In the genomic region with DNA sequence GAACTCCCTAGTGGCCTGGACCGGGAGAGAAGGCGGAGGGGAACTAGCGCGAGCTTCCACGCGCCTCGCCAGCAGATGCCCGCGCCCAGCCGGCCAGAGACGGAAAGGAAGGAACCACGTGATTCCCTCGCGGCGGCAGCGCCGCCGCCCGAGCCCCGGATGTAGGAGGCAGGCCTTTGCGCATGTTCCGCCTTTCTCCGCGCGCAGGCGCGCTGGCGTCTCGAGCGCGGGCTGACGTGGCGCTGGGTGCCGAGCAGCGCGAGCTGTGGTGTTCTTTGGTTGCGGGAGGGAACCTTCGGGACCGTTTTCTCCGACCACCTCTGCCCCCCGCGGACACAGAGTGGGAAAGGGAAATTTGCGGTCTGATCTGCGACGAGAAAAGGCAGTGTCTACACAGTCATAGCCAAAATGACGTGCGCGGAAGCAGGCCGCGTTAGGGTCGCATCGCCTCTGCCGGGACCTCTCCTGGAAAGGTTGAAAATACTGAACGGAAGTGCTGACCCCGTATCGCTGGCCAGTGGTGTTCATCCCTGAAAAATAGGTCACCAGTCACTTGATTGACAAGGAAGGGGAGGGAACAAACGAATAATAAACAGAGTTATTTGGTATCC, we compare ENCODE assay signal across 8 mouse cellular contexts. TPM values are rescaled to one million over a fixed set of nuclear protein-coding genes. Genes with fewer than 3 reads are reported as not detected.
DNase-seq lines count a peak whose midpoint lies in the region; ATAC-seq lines count a peak whose summit lies in the region.

TSS of gene Eif3a (minus strand) at position 108 of the 611 bp plus-strand sequence.

- no peaks in the 10 kb centered on the region for H3K27me3 ChIP-seq in hindbrain, embryonic 15.5 days

- H3K36me3 ChIP-seq in hindbrain, embryonic 15.5 days = no peaks in the 10 kb centered on the region

- no peaks in the 10 kb centered on the region for H3K9me3 ChIP-seq in hindbrain, embryonic 15.5 days

- peak within 1 kb of the TSS; percentile 82 for H3K9ac ChIP-seq in hindbrain, embryonic 15.5 days

- peak within 1 kb of the TSS; percentile 85 for H3K4me3 ChIP-seq in hindbrain, embryonic 15.5 days

- peaks cover 31% of the 10 kb centered on the region for H3K4me1 ChIP-seq in hindbrain, embryonic 15.5 days (replicated peaks)

- peak; percentile 92 for DNase-seq in R1 (ENCODE audit: low read depth, low spot score)
- peak; percentile 97 to 98 for DNase-seq in cerebellum, postnatal 25 days
- peak; percentile 94 to 95 for DNase-seq in frontal cortex, postnatal 36 days (ENCODE audit: low spot score in 2 of 2)
- peak; percentile 90 for DNase-seq in left cerebral cortex, adult 11 months (ENCODE audit: low spot score)
- peak; percentile 97 for DNase-seq in lung, postnatal 4 days
- DNase-seq in retina, postnatal 7 days (ENCODE audit: low read depth, low spot score) = peak; percentile 92
- peak; percentile 94 for DNase-seq in urinary bladder, adult 2 months (ENCODE audit: low spot score)

- ATAC-seq in hindbrain, embryonic 15.5 days (ENCODE audit: low FRiP score, low read depth) = peak; percentile 97

- peak within 1 kb of the TSS; percentile 97 for H3K27ac ChIP-seq in hindbrain, embryonic 15.5 days (replicated peaks)

- WGBS in hindbrain, embryonic 15.5 days = under 1% methylated on average over 57 of the region's 57 CpGs

- H3K4me2 ChIP-seq in hindbrain, embryonic 15.5 days = peak within 1 kb of the TSS; percentile 60

RNA-seq across cellular contexts. Expression of gene Eif3a, which starts in this region (rescaled TPM):
- polyA plus RNA-seq in hindbrain, embryonic 15.5 days (2015; fragmentation: Nextera tagmentation; extraction: Ambion mirVana) = 101 and 107 TPM in 2 replicates
- 83.2 and 102 TPM in 2 replicates for polyA plus RNA-seq in urinary bladder, adult 2 months (2012; rRNA removed)

Comparison
In these comparisons a context has a peak if more than half of its experiments do, and no peak if none do; other contexts are left out.
1. Peak in every context shown above with its lines: DNase-seq, ATAC-seq, H3K4me3 ChIP-seq and H3K27ac ChIP-seq.